ENCODE assay signal across 2 mouse cellular contexts in genomic region chr7:101900331-101901097, GRCm38 (mm10).
A peak's percentile ranks its signal among the peaks of the same experiment; 100 is the strongest.
TF ChIP-seq lines count a peak whose summit lies in the region.

No protein-coding gene starts in this region.

TF ChIP-seq in CH12.LX, 34 proteins besides CTCF, POLR2A, EP300 and RAD21:
- no peak for TF ChIP-seq IRF4 (IDR thresholded peaks at IDR 0.05; ENCODE audit: low read depth, low read length)
- no peak for TF ChIP-seq SMC3 (IDR thresholded peaks at IDR 0.05; ENCODE audit: low read depth, low read length)
- TF ChIP-seq NELFE (IDR thresholded peaks at IDR 0.05; ENCODE audit: low read depth, low read length): no peak
- TF ChIP-seq BHLHE40 (IDR thresholded peaks at IDR 0.05; ENCODE audit: low read depth, low read length): 0 out of 2 replicates have a peak, but pooled peaks have one; percentile 11
- TF ChIP-seq ZNF384 (IDR thresholded peaks at IDR 0.05; ENCODE audit: low read depth, low read length): no peak
- no peak for TF ChIP-seq MYC (IDR thresholded peaks at IDR 0.05; ENCODE audit: low read depth, low read length)
- TF ChIP-seq E2F4 (IDR thresholded peaks at IDR 0.05; ENCODE audit: insufficient replicate concordance, low read depth, low read length): no peak
- no peak for TF ChIP-seq GABPA (IDR thresholded peaks at IDR 0.05; ENCODE audit: insufficient replicate concordance, low read depth, low read length)
- TF ChIP-seq POLR2AphosphoS2 (IDR thresholded peaks at IDR 0.05; ENCODE audit: low read depth, low read length): no peak
- no peak for TF ChIP-seq ZC3H11A (IDR thresholded peaks at IDR 0.05; ENCODE audit: low read depth, low read length)
- TF ChIP-seq SIN3A (IDR thresholded peaks at IDR 0.05; ENCODE audit: low read length): no peak
- no peak for TF ChIP-seq ELF1 (IDR thresholded peaks at IDR 0.05; ENCODE audit: low read depth, low read length)
- TF ChIP-seq UBTF (IDR thresholded peaks at IDR 0.05; ENCODE audit: low read depth, low read length): no peak
- peak; percentile 50; the same call in 1 of the 2 replicates for TF ChIP-seq USF2 (conservative IDR thresholded peaks at IDR 0.05; ENCODE audit: low read depth, low read length)
- TF ChIP-seq MAFK (IDR thresholded peaks at IDR 0.05; ENCODE audit: insufficient replicate concordance, low read length): no peak
- no peak for TF ChIP-seq MAZ (IDR thresholded peaks at IDR 0.05; ENCODE audit: low read depth, low read length)
- TF ChIP-seq NRF1 (IDR thresholded peaks at IDR 0.05; ENCODE audit: low read depth, low read length): no peak
- no peak for TF ChIP-seq PAX5 (IDR thresholded peaks at IDR 0.05; ENCODE audit: low read length)
- TF ChIP-seq JUN (IDR thresholded peaks at IDR 0.05; ENCODE audit: insufficient read depth, low read depth, low read length): no peak
- TF ChIP-seq ETS1 (conservative IDR thresholded peaks at IDR 0.05; ENCODE audit: low read depth, low read length): no peak
- TF ChIP-seq MXI1 (IDR thresholded peaks at IDR 0.05; ENCODE audit: low read depth, low read length): no peak
- TF ChIP-seq TBP (conservative IDR thresholded peaks at IDR 0.05; ENCODE audit: low read depth, low read length): no peak
- peak; percentile 45; the same call in 1 of the 2 replicates for TF ChIP-seq USF1 (IDR thresholded peaks at IDR 0.05; ENCODE audit: low read depth, low read length)
- TF ChIP-seq CHD2 (IDR thresholded peaks at IDR 0.05; ENCODE audit: low read length): no peak
- TF ChIP-seq MAX (IDR thresholded peaks at IDR 0.05; ENCODE audit: low read length): no peak
- no peak for TF ChIP-seq JUND (conservative IDR thresholded peaks at IDR 0.05; ENCODE audit: low read depth, low read length)

TF ChIP-seq in ES-E14, 5 proteins besides CTCF, POLR2A, EP300 and RAD21:
- TF ChIP-seq HCFC1 (IDR thresholded peaks at IDR 0.05; ENCODE audit: borderline replicate concordance, insufficient read depth, low read length): no peak
- no peak for TF ChIP-seq ZNF384 (IDR thresholded peaks at IDR 0.05; ENCODE audit: low read depth, low read length)
- no peak for TF ChIP-seq CHD2 (IDR thresholded peaks at IDR 0.05; ENCODE audit: low read depth, low read length)
- TF ChIP-seq ZC3H11A (IDR thresholded peaks at IDR 0.05; ENCODE audit: borderline replicate concordance, low read depth, low read length): no peak
- TF ChIP-seq MAFK (IDR thresholded peaks at IDR 0.05; ENCODE audit: insufficient read depth, low read depth, low read length): no peak
